Mouse (Mus musculus) ES-E14 (cell line): ENCODE data around the gene Esr1. TPM values are rescaled to one million over a fixed set of nuclear protein-coding genes. Genes with fewer than 3 reads are reported as not detected.

Experiments
- DNase-seq: peaks from one replicate; pipeline ENCODE4 v3.0.0-alpha.2; 2013; ENCODE audit warnings: low read depth, low spot score
- H3K27ac ChIP-seq: 2 replicates; pipeline ENCODE4 v1.5.1; 2012; ENCODE audit warnings: low read depth, mild to moderate bottlenecking, low read length, moderate library complexity, mixed read lengths; ENCODE audit not compliant: poor library complexity, insufficient read depth, severe bottlenecking
- H3K36me3 ChIP-seq: 2 replicates; pipeline ENCODE4 v1.6.1; 2012; ENCODE audit warnings: mild to moderate bottlenecking, low read length, moderate library complexity, mixed read lengths; ENCODE audit not compliant: control insufficient read depth, poor library complexity, insufficient read depth, severe bottlenecking
- H3K4me1 ChIP-seq, 2 experiments: fragments of 150-350 bp in 1 of 2; sonication (generic) in 1 of 2; 2 replicates each; pipeline ENCODE4 v1.6.1; 2012; ENCODE audit warnings: low read length in 2 of 2, mild to moderate bottlenecking in 1 of 2, mixed read lengths in 1 of 2; ENCODE audit not compliant: control insufficient read depth in 2 of 2, insufficient read depth in 2 of 2, poor library complexity in 1 of 2
- H3K4me3 ChIP-seq, 2 experiments: fragments of 150-350 bp in 1 of 2; sonication (generic) in 1 of 2; 2 replicates each; pipeline ENCODE4 v1.5.1; 2012; ENCODE audit warnings: low read length in 2 of 2, low read depth in 1 of 2, mild to moderate bottlenecking in 1 of 2, mixed read lengths in 1 of 2; ENCODE audit not compliant: insufficient read depth in 1 of 2, poor library complexity in 1 of 2, severe bottlenecking in 1 of 2
- H3K9ac ChIP-seq: 2 replicates; pipeline ENCODE4 v1.6.1; 2012; ENCODE audit warnings: low read depth, mild to moderate bottlenecking, low read length, mixed read lengths; ENCODE audit not compliant: poor library complexity, insufficient read depth, severe bottlenecking
- H3K9me3 ChIP-seq: fragments of 150-350 bp; sonication (generic); 2 replicates; pipeline ENCODE4 v1.6.1; 2012; ENCODE audit warnings: low read depth, mild to moderate bottlenecking, low read length; ENCODE audit not compliant: control insufficient read depth, insufficient read depth
- CHD2 ChIP-seq: IDR thresholded peaks from 2 replicates; pipeline ENCODE4 v1.6.1; 2014; ENCODE audit warnings: mild to moderate bottlenecking, low read depth, low read length, inconsistent platforms
- HCFC1 ChIP-seq: IDR thresholded peaks from 2 replicates; pipeline ENCODE4 v1.6.1; 2012; ENCODE audit warnings: low read length, inconsistent platforms, borderline replicate concordance; ENCODE audit not compliant: insufficient read depth
- MAFK ChIP-seq: IDR thresholded peaks from 2 replicates; pipeline ENCODE4 v1.6.1; 2014; ENCODE audit warnings: mild to moderate bottlenecking, low read depth, low read length, inconsistent platforms; ENCODE audit not compliant: insufficient read depth
- ZC3H11A ChIP-seq: IDR thresholded peaks from 2 replicates; pipeline ENCODE4 v1.6.1; 2012; ENCODE audit warnings: low read depth, mild to moderate bottlenecking, inconsistent platforms, low read length, borderline replicate concordance
- ZNF384 ChIP-seq: IDR thresholded peaks from 2 replicates; pipeline ENCODE4 v1.6.1; 2012; ENCODE audit warnings: low read depth, low read length, inconsistent platforms
- in situ Hi-C, 2 experiments: fragments of 600-800 bp; cut with MboI; formaldehyde crosslinking; loops; one replicate each; pipeline ENCODE4 v1.15.1; 2025; ENCODE audit warnings: low sequenced_read_pairs in 2 of 2, inconsistent platforms in 1 of 2; ENCODE audit not compliant: unreplicated experiment in 2 of 2
- total RNA-seq: library from RNA; depleted of rRNA; stranded (reverse); fragments of 300-350 nt; gene quantifications from 2 replicates; pipeline ENCODE4 v1.2.3, GENCODE M21; 2012

Gene Esr1
- total RNA-seq, 1 experiment = 0.09 TPM

DNA sequence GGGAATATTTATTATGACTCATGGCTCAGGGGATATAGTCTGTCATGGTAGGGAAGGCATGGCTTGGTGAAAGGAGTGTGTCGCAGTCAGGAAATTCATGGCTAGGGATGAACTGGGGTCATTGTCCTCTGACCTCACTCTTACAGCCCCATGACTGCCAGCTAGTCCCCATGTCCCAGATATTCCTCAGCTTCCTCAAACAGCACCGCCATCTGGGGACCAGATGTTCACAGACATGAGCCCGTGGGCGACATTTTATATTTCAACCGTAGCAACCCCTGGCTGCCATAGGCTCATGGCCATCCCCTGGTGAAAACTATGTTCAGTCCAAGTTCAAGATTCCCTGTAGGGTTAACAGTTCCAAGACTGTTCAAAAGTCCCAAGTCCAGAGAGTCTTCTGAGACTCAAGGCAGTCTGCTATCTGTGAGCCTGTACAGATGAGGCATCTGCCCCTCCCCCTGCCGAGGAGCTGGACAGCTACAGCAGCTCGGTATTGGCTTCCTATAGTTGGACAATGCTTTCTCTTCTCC is 83.0 kb downstream of the Esr1 start:
- Histone ChIP-seq H3K27ac (no peak overlapping the region), H3K4me1 (no peaks in the 10 kb centered on the region), H3K9me3 (no peaks in the 10 kb centered on the region), H3K36me3 (no peaks in the 10 kb centered on the region), H3K9ac (no peak overlapping the region), H3K4me3 (no peak overlapping the region)
- DNase-seq = no peak
- in situ Hi-C loops = no loop called here
- TF ChIP-seq ZNF384 (no peak), ZC3H11A (no peak), CHD2 (no peak), MAFK (no peak), HCFC1 (no peak)

- DNase-seq = no peak
- H3K9ac ChIP-seq = no peak overlapping the region
- H3K4me1 ChIP-seq = no peaks in the 10 kb centered on the region
Observed at GRCm38 (mm10) chr10:4709915-4710314, 98.5 kb downstream of the Esr1 start.

GRCm38 (mm10) chr10:4711434-4711833 is 100.0 kb downstream of the Esr1 start:
- Histone ChIP-seq H3K36me3 (no peaks in the 10 kb centered on the region), H3K4me1 (no peaks in the 10 kb centered on the region), H3K4me3 (no peak overlapping the region), H3K9me3 (no peaks in the 10 kb centered on the region), H3K27ac (no peak overlapping the region), H3K9ac (no peak overlapping the region)
- no peak for DNase-seq
- in situ Hi-C loops = no loop called here
- TF ChIP-seq ZNF384 = no peak
- TF ChIP-seq MAFK = no peak
- no peak for TF ChIP-seq ZC3H11A
- no peak for TF ChIP-seq CHD2
- TF ChIP-seq HCFC1 = no peak

More at GRCm38 (mm10) chr10:4709915-4710314, 98.5 kb downstream of the Esr1 start:
- in situ Hi-C loops = no loop called here
- no peak overlapping the region for H3K27ac ChIP-seq
- no peak for TF ChIP-seq MAFK
- no peak for TF ChIP-seq HCFC1
- TF ChIP-seq ZNF384 = no peak
- no peak for TF ChIP-seq CHD2
- no peak for TF ChIP-seq ZC3H11A
- no peak overlapping the region for H3K4me3 ChIP-seq
- no peaks in the 10 kb centered on the region for H3K36me3 ChIP-seq
- no peaks in the 10 kb centered on the region for H3K9me3 ChIP-seq

GRCm38 (mm10) chr10:4712061-4712908 is 100.9 kb downstream of the Esr1 start:
- Histone ChIP-seq H3K4me1 (no peaks in the 10 kb centered on the region), H3K27ac (no peak overlapping the region), H3K36me3 (no peaks in the 10 kb centered on the region), H3K4me3 (peak overlapping the region; percentile 61 to 81), H3K9me3 (no peaks in the 10 kb centered on the region), H3K9ac (peak overlapping the region; percentile 13; the same call in 1 of the 2 replicates)
- in situ Hi-C loops = no loop called here
- peak; percentile 12 for DNase-seq
- TF ChIP-seq ZC3H11A (no peak), HCFC1 (no peak), ZNF384 (no peak), MAFK (no peak), CHD2 (no peak)

DNA sequence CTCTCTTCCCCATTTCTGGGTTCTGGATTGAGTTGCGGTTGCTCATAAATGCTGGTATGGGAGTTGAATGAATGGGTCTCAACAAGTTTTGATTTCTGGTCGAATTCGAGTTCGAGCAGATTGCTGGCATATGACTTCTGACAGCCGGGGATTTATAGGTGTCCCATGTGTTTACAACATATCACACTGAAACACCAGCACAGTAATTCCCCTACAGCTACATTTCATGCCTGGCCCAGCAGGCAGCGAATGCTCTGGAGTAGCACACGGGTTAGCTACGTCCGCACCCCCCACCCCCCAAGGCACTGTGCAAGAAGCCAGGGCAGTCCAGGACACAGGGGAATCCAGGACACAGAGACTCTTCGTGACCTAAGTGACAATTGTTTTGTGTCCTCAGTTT is 102.0 kb downstream of the Esr1 start:
- Histone ChIP-seq H3K27ac (no peak overlapping the region), H3K9me3 (no peaks in the 10 kb centered on the region), H3K4me1 (no peaks in the 10 kb centered on the region), H3K4me3 (no peak overlapping the region), H3K9ac (no peak overlapping the region), H3K36me3 (no peaks in the 10 kb centered on the region)
- TF ChIP-seq CHD2 (no peak), MAFK (no peak), ZC3H11A (no peak), HCFC1 (no peak), ZNF384 (no peak)
- no peak for DNase-seq
- in situ Hi-C loops = no loop called here
